Mouse (Mus musculus): ENCODE measurements around the gene Snrnp70.
"Not testable (repeated sequence)": the region's sequence is repeated elsewhere in the genome, so short reads cannot be mapped to it uniquely, and the experiment has no call there.

Gene Snrnp70

GRCm38 (mm10) chr7:45367020-45367880 lies 28.3 kb downstream of the Snrnp70 start:
- peak; percentile 97 for DNase-seq

DNA sequence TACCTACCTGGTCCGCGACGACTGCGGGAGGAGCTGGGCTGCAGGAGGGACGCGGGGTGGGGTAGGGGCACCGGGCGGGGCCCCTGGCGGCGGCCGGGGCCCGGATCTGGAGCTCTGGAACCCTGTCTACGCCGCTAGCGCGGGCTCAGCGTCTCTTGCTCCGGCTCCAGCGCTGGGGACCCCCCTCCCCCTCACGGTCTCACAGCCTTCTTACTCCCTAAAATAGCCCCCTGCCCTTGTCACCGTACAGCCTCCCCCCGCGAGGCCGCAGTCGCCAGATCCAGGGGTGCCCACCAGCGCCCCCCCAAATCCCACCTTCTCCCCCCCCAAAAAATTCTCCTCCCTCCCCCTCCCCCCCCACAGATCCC lies 28.9 kb downstream of the Snrnp70 start, which contains the start of gene Ppfia3:
Ppfia3 (minus strand) TSS at position 368 of the 368 bp plus-strand sequence.
- no peak for DNase-seq

DNA sequence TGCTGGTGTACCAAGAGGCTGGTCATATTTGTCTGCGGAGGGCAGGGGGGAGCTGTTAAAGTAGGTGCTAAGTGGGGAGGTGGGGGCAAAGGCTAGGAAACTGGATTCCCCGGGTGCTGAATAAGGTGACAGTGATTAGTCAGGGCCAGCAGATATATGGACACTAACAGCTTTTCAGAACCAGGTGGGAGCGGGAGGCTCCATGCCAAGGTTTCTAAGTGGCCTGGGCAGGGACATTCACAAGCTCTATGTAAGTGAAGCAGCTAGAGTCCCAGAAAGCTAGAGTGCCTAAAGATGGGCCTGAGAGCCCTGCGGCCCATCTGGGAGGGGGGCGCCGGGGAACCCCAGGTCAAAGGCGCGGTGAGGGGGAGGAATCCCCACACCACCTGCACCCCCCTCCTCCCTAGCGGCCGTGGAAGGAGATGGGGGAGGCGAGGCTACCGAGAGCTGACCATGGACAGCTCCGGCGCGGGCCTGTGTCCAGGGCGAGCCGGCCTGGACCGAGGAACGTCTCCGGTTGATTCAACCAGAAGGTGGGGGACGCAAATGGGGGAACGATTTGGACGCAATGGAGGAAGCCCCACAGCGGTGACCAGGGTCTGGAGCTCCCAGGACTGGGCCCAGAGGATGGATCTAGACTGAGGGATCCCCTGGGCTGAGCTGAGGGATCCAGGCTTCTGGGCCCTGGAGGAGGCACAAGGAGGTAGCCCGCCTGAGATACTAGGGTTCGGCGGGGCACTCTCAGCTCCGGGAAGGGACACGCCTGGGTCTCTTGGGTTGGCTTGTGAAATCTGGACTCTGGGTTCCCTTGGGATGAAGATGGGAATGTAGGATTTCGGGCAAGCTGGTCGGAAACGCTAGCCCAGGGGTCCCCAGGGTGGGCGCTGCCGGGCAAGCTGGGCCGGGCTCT lies 29.5 kb downstream of the Snrnp70 start:
- DNase-seq: no peak

- DNase-seq: no peak
Measured at GRCm38 (mm10) chr7:45363983-45364382, 31.6 kb downstream of the Snrnp70 start.

DNA sequence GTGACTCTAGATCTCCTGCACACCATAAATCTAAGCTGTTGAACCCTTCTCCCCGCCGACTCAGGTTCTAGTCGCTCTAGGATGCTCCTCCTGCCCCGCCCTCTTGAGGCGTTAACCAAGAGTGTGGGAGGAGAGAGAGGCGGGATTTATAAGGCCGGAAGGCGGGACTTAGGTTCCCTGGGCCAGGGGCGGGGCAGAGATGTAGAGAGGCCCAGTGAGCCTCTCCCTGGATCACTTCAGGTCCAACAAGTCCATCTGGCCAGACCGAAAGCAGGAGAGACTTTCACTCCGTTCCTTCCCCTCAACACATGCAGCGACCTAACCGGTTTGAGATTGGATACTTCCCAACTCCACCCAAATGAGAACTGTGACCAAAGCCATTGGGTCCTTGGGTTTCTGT lies 32.7 kb downstream of the Snrnp70 start:
- peak; percentile 49 for DNase-seq

GRCm38 (mm10) chr7:45361243-45361804 lies 34.2 kb downstream of the Snrnp70 start:
- DNase-seq: peak; percentile 63

GRCm38 (mm10) chr7:45360404-45361125 lies 35.0 kb downstream of the Snrnp70 start:
- no peak for DNase-seq

DNA sequence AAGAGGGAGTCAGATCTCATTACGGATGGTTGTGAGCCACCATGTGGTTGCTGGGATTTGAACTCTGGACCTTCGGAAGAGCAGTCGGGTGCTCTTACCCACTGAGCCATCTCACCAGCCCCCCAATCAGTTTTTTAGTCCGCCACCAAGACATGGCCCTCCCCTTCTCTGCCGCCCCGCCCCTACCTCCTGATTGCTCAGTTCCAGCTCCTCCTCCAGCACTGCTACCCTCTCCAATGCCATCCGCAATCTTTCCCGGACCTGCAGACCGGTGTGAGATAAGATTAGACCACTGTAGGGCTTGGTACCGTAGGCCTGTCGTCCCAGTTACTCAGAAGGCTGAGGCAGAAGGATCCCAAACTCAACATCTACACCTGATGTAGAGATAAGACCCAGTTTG lies 36.5 kb downstream of the Snrnp70 start:
- DNase-seq: not testable (repeated sequence)

DNA sequence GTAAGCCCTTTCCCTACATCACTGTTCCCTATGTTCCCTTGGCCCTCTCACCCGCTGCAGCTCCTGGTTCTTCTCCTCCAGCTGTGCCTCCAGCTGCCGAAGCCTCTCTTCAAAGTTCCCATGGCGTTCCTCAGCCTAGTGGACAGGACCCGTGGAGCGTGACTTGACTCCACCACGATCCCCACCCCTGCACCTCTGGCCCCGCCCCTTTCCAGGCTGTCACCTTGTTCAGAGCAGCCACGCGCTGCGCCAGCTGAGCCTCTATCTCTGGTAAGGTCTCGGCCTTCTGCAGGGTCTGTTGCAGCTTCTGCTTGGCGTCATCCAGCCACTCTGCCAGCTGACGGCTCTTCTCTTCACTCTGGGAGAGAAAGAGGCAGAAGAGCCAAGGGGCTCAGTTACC lies 39.5 kb downstream of the Snrnp70 start:
- DNase-seq: no peak

GRCm38 (mm10) chr7:45355318-45356020 lies 40.1 kb downstream of the Snrnp70 start:
- DNase-seq: no peak

DNA sequence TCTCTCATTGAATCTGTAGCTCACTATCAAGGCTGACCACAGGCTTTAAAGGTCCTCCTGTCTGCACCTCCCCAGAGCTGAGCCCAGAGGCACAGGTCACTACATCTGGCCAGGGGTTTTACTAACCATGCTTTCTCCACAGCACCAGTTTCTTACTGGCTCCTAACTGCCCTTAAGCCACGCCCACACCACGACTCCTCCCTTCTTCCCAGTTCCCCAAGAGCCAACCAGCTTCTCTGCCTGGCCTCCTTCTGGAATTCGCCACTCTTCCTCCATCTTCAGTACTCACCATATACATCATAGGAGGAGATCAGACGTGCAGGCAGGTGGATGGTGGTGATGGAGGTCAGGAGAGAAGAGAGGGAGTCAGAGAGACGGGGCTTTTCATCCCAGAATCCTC lies 42.5 kb downstream of the Snrnp70 start:
- no peak for DNase-seq

- DNase-seq: no peak
Measured at GRCm38 (mm10) chr7:45346905-45347304, 48.6 kb downstream of the Snrnp70 start.

DNA sequence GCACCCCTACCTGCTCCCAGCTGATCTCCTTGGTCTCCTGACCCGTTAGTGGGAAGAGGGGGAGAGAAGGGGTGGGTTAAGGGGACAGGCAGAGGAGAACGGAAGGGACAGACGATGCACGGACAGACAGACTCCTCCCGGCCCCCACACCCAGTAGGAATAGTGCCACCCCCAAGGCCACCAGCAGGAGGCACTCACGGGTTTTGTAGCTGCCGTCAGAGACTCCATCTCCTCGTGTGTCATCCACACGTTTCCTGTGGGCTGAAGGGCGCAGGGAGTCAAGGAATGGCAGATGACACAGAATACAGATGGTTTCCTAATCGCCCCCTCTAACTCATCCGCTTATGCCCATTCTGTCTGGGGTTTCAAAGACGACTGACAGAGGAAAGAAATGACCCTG lies 52.0 kb downstream of the Snrnp70 start:
- no peak for DNase-seq

GRCm38 (mm10) chr7:45342081-45342480 lies 53.5 kb downstream of the Snrnp70 start:
- DNase-seq: no peak

- peak; percentile 86 for DNase-seq
Measured at GRCm38 (mm10) chr7:45341303-45341702, 54.2 kb downstream of the Snrnp70 start.

DNA sequence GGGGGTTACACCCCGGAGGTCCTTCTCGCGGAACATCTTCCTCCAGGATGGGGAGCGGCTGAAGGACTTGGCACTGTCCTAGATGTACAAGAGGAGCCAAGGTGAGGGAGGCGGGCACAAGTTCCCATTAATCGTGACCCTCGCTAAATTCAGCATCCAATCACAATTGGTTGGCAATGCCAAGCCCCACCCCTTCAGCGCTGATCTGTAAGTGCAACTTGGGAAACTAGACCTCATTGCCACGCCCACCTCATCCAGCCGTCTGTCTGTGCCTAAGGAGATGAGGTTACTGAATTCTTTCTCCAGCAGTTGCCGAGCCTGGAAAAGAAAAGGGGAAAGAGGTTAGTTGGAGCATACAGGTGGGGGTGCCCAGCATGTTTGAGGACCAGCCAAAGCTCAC lies 54.9 kb downstream of the Snrnp70 start:
- DNase-seq: peak; percentile 43

- DNase-seq: no peak
Measured at GRCm38 (mm10) chr7:45340066-45340442, 55.5 kb downstream of the Snrnp70 start.

DNA sequence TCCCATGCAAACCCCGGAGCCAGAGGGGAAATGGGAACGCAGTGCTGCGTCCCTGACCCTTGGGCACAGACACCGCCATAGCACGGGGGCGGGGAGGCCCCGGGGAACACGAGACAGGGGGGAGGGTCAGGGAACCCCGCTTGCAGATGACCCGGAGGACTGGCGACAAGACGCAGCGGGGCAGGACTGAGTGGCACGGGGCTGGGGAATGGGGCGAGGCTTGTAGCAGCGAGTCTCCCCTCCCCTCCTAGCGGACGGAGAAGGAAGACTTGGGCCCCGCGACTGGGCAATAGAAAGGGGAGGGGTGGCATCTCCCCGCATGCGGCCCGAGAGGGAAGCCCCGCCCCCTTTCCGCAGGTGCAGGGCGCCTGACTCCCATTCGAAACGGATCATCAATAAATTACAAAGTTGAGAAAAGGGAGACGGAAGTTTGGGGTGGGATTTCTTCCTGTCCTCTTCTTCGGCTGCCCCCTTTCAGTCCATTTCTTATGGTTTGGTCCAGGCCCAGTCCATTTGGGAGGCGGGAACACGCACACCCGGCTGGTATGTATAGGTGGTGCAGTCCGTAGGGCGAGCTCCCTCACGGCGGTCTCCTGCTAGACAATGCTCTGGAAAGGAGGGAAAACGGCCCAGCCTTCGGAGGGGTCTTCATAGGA lies 56.0 kb downstream of the Snrnp70 start:
- DNase-seq: peak; percentile 57

DNA sequence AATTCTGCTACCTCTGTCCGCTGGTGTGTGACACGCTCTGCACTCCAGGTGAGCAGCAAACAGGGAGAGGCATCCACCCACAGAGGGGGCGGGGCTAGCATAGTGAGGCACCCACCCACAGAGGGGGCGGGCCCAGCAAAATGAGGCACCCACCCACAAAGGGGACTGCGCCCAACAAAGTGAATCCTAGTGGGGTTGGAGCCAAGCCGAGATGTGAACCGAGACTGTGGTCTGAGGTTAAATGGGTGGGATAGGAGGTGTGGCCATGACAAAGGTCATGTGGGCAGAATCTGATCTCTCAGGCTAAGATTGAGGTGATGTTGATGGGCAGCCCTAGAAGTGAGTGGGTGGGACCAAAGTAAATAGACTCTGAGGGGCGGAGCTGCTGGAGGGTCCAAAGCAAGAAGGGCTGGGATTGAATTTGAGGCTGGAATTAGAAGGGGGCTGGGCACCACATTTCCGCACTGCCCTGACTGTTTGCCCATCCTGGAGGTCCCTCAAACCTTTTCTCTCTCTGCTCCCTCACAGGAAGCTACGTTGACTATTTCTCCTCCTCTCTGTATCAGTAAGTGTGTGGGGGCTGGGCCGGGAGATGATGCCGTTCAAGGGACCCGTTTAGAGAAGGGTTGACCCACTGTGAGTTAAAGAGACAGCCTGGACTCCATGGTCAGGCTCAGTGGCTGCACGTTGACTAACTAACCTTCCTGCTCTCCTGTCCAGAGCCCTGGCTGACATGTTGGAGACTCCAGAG lies 57.2 kb downstream of the Snrnp70 start:
- DNase-seq: peak; percentile 51

DNA sequence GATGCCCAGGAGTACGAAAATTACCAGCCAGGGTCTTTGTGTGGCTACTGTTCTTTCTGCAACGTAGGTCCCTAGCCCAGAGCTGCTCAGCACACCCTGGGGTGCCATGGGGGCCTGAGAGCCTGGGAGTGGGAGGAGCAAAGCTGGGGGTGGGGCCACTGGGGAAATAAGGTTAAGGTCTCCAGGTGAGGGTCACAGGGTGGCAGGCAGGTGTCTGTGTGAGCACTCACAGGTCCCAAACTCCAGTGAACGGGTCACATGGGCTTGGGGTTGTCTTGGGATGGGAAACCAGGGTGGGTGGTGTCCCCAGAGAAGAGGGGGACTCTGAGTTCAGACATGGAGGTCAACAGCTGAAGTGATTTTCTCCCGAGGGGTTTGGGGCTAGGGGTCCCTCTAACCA lies 58.1 kb downstream of the Snrnp70 start:
- DNase-seq: no peak

DNA sequence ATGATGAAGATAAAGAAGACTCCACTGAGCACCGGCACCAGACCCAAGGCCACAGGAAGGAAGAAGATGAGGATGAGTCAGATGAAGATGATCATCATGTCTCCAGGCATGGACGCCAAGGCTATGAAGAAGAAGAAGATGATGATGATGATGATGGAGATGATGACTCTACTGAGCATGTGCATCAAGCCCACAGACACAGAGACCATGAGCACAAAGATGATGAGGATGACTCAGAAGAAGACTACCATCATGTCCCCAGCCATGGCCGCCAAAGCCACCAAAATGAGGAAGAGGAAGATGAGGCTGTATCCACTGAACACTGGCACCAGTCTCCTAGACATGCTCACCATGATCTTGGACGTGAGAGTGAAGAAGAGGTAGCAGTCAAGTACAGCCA lies 59.2 kb downstream of the Snrnp70 start:
- DNase-seq: no peak

Data from kidney, adult 9 months (tissue).